Mouse (Mus musculus) stomach, embryonic 14.5 days (tissue): Measurements from ENCODE around the gene Pigb. TPM values are rescaled to one million over a fixed set of nuclear protein-coding genes. Genes with fewer than 3 reads are reported as not detected.

Experiments used
- ATAC-seq: fragments of 200-750 bp; cut with Nextera tagmentation; 2 replicates; pipeline ENCODE4 v1.8.0; 2017; ENCODE audit warnings: low read depth, moderate TSS enrichment; ENCODE audit not compliant: insufficient number of reproducible peaks, insufficient read depth, low FRiP score
- H3K27ac ChIP-seq: fragments of 300-500 bp; sonication (generic); 2 replicates; pipeline ENCODE4 v1.5.1; 2014; ENCODE audit warnings: mild to moderate bottlenecking, low read length, moderate library complexity, mixed read lengths
- H3K27me3 ChIP-seq: fragments of 300-500 bp; sonication (generic); 2 replicates; pipeline ENCODE4 v1.6.1; 2014; ENCODE audit warnings: low read length, control low read depth, mixed read lengths; ENCODE audit not compliant: control insufficient read depth, insufficient read depth
- H3K36me3 ChIP-seq: fragments of 300-500 bp; sonication (generic); 2 replicates; pipeline ENCODE4 v1.6.1; 2014; ENCODE audit warnings: mild to moderate bottlenecking, control low read depth, low read length, moderate library complexity, mixed read lengths; ENCODE audit not compliant: control insufficient read depth, insufficient read depth
- H3K4me1 ChIP-seq: fragments of 300-500 bp; sonication (generic); 2 replicates; pipeline ENCODE4 v1.6.1; 2014; ENCODE audit warnings: low read length, control low read depth, mixed read lengths; ENCODE audit not compliant: control insufficient read depth, insufficient read depth
- H3K4me2 ChIP-seq: fragments of 300-500 bp; sonication (generic); replicated peaks from 2 replicates; pipeline ENCODE4 v1.6.1; 2014; ENCODE audit warnings: low read depth, low read length, control low read depth
- H3K4me3 ChIP-seq: fragments of 300-500 bp; sonication (generic); 2 replicates; pipeline ENCODE4 v1.5.1; 2014; ENCODE audit warnings: low read depth, low read length, control low read depth
- H3K9ac ChIP-seq: fragments of 300-500 bp; sonication (generic); replicated peaks from 2 replicates; pipeline ENCODE4 v1.6.1; 2014; ENCODE audit warnings: low read depth, mild to moderate bottlenecking, control low read depth, low read length, moderate library complexity, mixed read lengths
- H3K9me3 ChIP-seq: fragments of 300-500 bp; sonication (generic); 2 replicates; pipeline ENCODE4 v1.6.1; 2016; ENCODE audit warnings: low read depth, low read length, control low read depth; ENCODE audit not compliant: control insufficient read depth
- WGBS: fragments of 180-500 bp; shearing (Covaris S2); extraction: QIAGEN DNeasy Blood & Tissue Kit; methylation state at CpG from one replicate; pipeline ENCODE4 v1.1.7; 2014; 5-methylcytosine and 5-hydroxymethylcytosine counted together
- polyA plus RNA-seq: library from polyadenylated mRNA; unstranded; fragments of >200 nt; fragmentation: Nextera tagmentation; extraction: Ambion mirVana; gene quantifications from 2 replicates; pipeline ENCODE4 v1.2.1, GENCODE M21; 2014

The Pigb gene
- polyA plus RNA-seq, 1 experiment from 2014 or later, result 20.0 TPM

GRCm38 (mm10) chr9:73044146-73045079, 4.2 kb upstream of the Pigb start, which contains the start of gene Rab27a:
Gene Rab27a, plus strand, starts transcription at chr9:73044854.
- H3K4me1 ChIP-seq, result peaks cover 18% of the 10 kb centered on the region; the same call in 1 of the 2 replicates
- peak; percentile 67 for ATAC-seq
- peak within 1 kb of the TSS; percentile 89 for H3K4me2 ChIP-seq
- H3K4me3 ChIP-seq, result peak within 1 kb of the TSS; percentile 47
- no peaks in the 10 kb centered on the region for H3K27me3 ChIP-seq
- H3K36me3 ChIP-seq, result no peaks in the 10 kb centered on the region
- peak within 1 kb of the TSS; percentile 44; the same call in 1 of the 2 replicates for H3K27ac ChIP-seq
- under 1% methylated on average over 41 of the region's 41 CpGs for WGBS
- peak within 1 kb of the TSS; percentile 36; the same call in 1 of the 2 replicates for H3K9ac ChIP-seq
- no peaks in the 10 kb centered on the region for H3K9me3 ChIP-seq

GRCm38 (mm10) chr9:73039222-73039945, 794 bp downstream of the Pigb start:
- Histone ChIP-seq H3K4me2 (peak overlapping the region; percentile 89), H3K9me3 (no peaks in the 10 kb centered on the region), H3K4me1 (peaks cover 7% of the 10 kb centered on the region; the same call in 1 of the 2 replicates), H3K36me3 (0 out of 2 replicates have a peak, but pooled peaks cover 1% of the 10 kb centered on the region), H3K27ac (peak overlapping the region; percentile 72; the same call in 1 of the 2 replicates), H3K9ac (peak overlapping the region; percentile 81), H3K4me3 (peak overlapping the region; percentile 82), H3K27me3 (no peaks in the 10 kb centered on the region)
- WGBS, result 1% methylated on average over 49 of the region's 49 CpGs
- peak; percentile 83 for ATAC-seq

GRCm38 (mm10) chr9:73033406-73033805, 6.8 kb downstream of the Pigb start:
- Histone ChIP-seq H3K4me1 (no peaks in the 10 kb centered on the region), H3K9ac (no peak overlapping the region), H3K27me3 (no peaks in the 10 kb centered on the region), H3K9me3 (no peaks in the 10 kb centered on the region), H3K27ac (no peak overlapping the region), H3K4me3 (no peak overlapping the region), H3K36me3 (peaks cover 21% of the 10 kb centered on the region), H3K4me2 (no peak overlapping the region)
- no peak for ATAC-seq
- WGBS, result 89% methylated on average over 1 of the region's 1 CpGs

- Histone ChIP-seq H3K4me3 (no peak overlapping the region), H3K9me3 (no peaks in the 10 kb centered on the region), H3K36me3 (peaks cover 21% of the 10 kb centered on the region), H3K9ac (no peak overlapping the region), H3K4me1 (no peaks in the 10 kb centered on the region), H3K27ac (no peak overlapping the region), H3K27me3 (no peaks in the 10 kb centered on the region), H3K4me2 (no peak overlapping the region)
- WGBS, result 68% methylated on average over 4 of the region's 4 CpGs
- ATAC-seq, result no peak
Measured at GRCm38 (mm10) chr9:73031421-73031820, 8.8 kb downstream of the Pigb start.

GRCm38 (mm10) chr9:73030443-73030842, 9.7 kb downstream of the Pigb start:
- Histone ChIP-seq H3K27ac (no peak overlapping the region), H3K4me3 (no peak overlapping the region), H3K4me1 (no peaks in the 10 kb centered on the region), H3K27me3 (no peaks in the 10 kb centered on the region), H3K36me3 (peaks cover 21% of the 10 kb centered on the region), H3K4me2 (no peak overlapping the region), H3K9ac (no peak overlapping the region), H3K9me3 (no peaks in the 10 kb centered on the region)
- ATAC-seq, result no peak
- 88% methylated on average over 1 of the region's 1 CpGs for WGBS

GRCm38 (mm10) chr9:73025818-73026636, 14.2 kb downstream of the Pigb start:
- Histone ChIP-seq H3K36me3 (peaks cover 12% of the 10 kb centered on the region; the same call in 1 of the 2 replicates), H3K4me3 (no peak overlapping the region), H3K4me2 (no peak overlapping the region), H3K9me3 (no peaks in the 10 kb centered on the region), H3K27me3 (no peaks in the 10 kb centered on the region), H3K27ac (no peak overlapping the region), H3K4me1 (no peaks in the 10 kb centered on the region), H3K9ac (no peak overlapping the region; the same call in 1 of the 2 replicates)
- no peak for ATAC-seq
- 25% methylated on average over 17 of the region's 17 CpGs for WGBS

- ATAC-seq, result no peak
- Histone ChIP-seq H3K27me3 (no peaks in the 10 kb centered on the region), H3K4me2 (no peak overlapping the region), H3K9me3 (no peaks in the 10 kb centered on the region), H3K27ac (no peak overlapping the region), H3K36me3 (peaks cover 17% of the 10 kb centered on the region), H3K4me3 (no peak overlapping the region), H3K4me1 (no peaks in the 10 kb centered on the region), H3K9ac (no peak overlapping the region)
- 89% methylated on average over 5 of the region's 5 CpGs for WGBS
Measured at GRCm38 (mm10) chr9:73020566-73021097, 19.5 kb downstream of the Pigb start.
